ENCODE assay signal across 14 mouse cellular contexts in genomic region chr2:153564343-153564742, GRCm38 (mm10). TPM values are rescaled to one million over a fixed set of nuclear protein-coding genes. Genes with fewer than 3 reads are reported as not detected.
DNase-seq lines count a peak whose midpoint lies in the region; ATAC-seq and TF ChIP-seq lines count a peak whose summit lies in the region.
"Had no signal": no experiment of that assay in that cellular context is flagged by ENCODE, and none has a peak within 500 bp of the region (broad histone marks: within the 10 kb centered on the region; RNA-seq: fewer than 3 reads in every experiment).

No protein-coding gene starts in this region.

- peaks cover 8% of the 10 kb centered on the region for H3K4me1 ChIP-seq in heart, adult 2 months (ENCODE audit: control insufficient read depth, insufficient read depth, low read length)
- peaks cover 50% of the 10 kb centered on the region for H3K4me1 ChIP-seq in heart, embryonic 10.5 days
- peaks cover 13% of the 10 kb centered on the region for H3K4me1 ChIP-seq in lung, postnatal 0 days (ENCODE audit: insufficient read depth, low read depth, low read length)
- H3K4me1 ChIP-seq in liver, postnatal 0 days (ENCODE audit: insufficient read depth), result peaks cover 29% of the 10 kb centered on the region
- peaks cover 24% of the 10 kb centered on the region for H3K4me1 ChIP-seq in forebrain, embryonic 14.5 days (ENCODE audit: control insufficient read depth, insufficient read depth, low read length)

- no peak overlapping the region for H3K4me3 ChIP-seq in heart, adult 2 months
- H3K4me3 ChIP-seq in heart, embryonic 10.5 days, result no peak overlapping the region
- no peak overlapping the region for H3K4me3 ChIP-seq in lung, postnatal 0 days (ENCODE audit: low read depth, low read length)
- no peak overlapping the region for H3K4me3 ChIP-seq in liver, postnatal 0 days (ENCODE audit: low read depth, low read length)
- no peak overlapping the region for H3K4me3 ChIP-seq in forebrain, embryonic 14.5 days (ENCODE audit: low read depth, low read length)
- H3K4me3 ChIP-seq: limb, embryonic 15.5 days; midbrain, embryonic 10.5 days had no signal

- H3K4me2 ChIP-seq in lung, postnatal 0 days (replicated peaks; ENCODE audit: low read depth, low read length), result no peak overlapping the region
- H3K4me2 ChIP-seq in liver, postnatal 0 days (ENCODE audit: low read depth, low read length), result no peak overlapping the region
- no peak overlapping the region for H3K4me2 ChIP-seq in forebrain, embryonic 14.5 days (ENCODE audit: low read length)
- H3K4me2 ChIP-seq: heart, embryonic 11.5 days; hindbrain, embryonic 14.5 days; limb, embryonic 15.5 days had no signal

- no peaks in the 10 kb centered on the region for H3K36me3 ChIP-seq in heart, adult 2 months (ENCODE audit: control insufficient read depth, insufficient read depth, low read length)
- no peaks in the 10 kb centered on the region for H3K36me3 ChIP-seq in heart, embryonic 10.5 days
- no peaks in the 10 kb centered on the region for H3K36me3 ChIP-seq in lung, postnatal 0 days (ENCODE audit: insufficient read depth, low read length)
- H3K36me3 ChIP-seq in liver, postnatal 0 days (replicated peaks; ENCODE audit: insufficient read depth, low read length), result no peaks in the 10 kb centered on the region
- H3K36me3 ChIP-seq in forebrain, embryonic 14.5 days (ENCODE audit: control insufficient read depth, insufficient read depth, low read length), result no peaks in the 10 kb centered on the region
- H3K36me3 ChIP-seq: limb, embryonic 15.5 days; midbrain, embryonic 10.5 days had no signal

- TF ChIP-seq POLR2A in heart, adult 2 months (IDR thresholded peaks at IDR 0.05; ENCODE audit: insufficient read depth, low read depth, low read length), result no peak

- no peaks in the 10 kb centered on the region for H3K27me3 ChIP-seq in heart, adult 2 months (ENCODE audit: control insufficient read depth, insufficient read depth, low read length)
- 0 out of 2 replicates have a peak, but pooled peaks cover 5% of the 10 kb centered on the region for H3K27me3 ChIP-seq in heart, embryonic 10.5 days (ENCODE audit: insufficient read depth, poor library complexity, severe bottlenecking)
- no peaks in the 10 kb centered on the region for H3K27me3 ChIP-seq in lung, postnatal 0 days (replicated peaks; ENCODE audit: insufficient read depth, low read length)
- no peaks in the 10 kb centered on the region for H3K27me3 ChIP-seq in liver, postnatal 0 days (ENCODE audit: insufficient read depth, low read length)
- no peaks in the 10 kb centered on the region for H3K27me3 ChIP-seq in forebrain, embryonic 14.5 days (replicated peaks; ENCODE audit: control insufficient read depth, insufficient read depth, low read length)

- no peak overlapping the region for H3K27ac ChIP-seq in heart, adult 2 months
- H3K27ac ChIP-seq in heart, embryonic 10.5 days, result no peak overlapping the region
- H3K27ac ChIP-seq in lung, postnatal 0 days (ENCODE audit: low read length), result no peak overlapping the region
- H3K27ac ChIP-seq in liver, postnatal 0 days (ENCODE audit: low read depth), result no peak overlapping the region
- H3K27ac ChIP-seq in forebrain, embryonic 14.5 days (ENCODE audit: low read depth, low read length), result no peak overlapping the region
- H3K27ac ChIP-seq: hindbrain, embryonic 14.5 days; limb, embryonic 15.5 days; midbrain, embryonic 10.5 days had no signal

- intact Hi-C loops in heart, adult 2 months (cut with DNase I), result no loop called here

- no peak for TF ChIP-seq EP300 in heart, adult 2 months (IDR thresholded peaks at IDR 0.05; ENCODE audit: insufficient read depth, low read depth, low read length)
- no peak for TF ChIP-seq EP300 in lung, postnatal 0 days (IDR thresholded peaks at IDR 0.05)
- no peak for TF ChIP-seq EP300 in liver, postnatal 0 days (IDR thresholded peaks at IDR 0.05; ENCODE audit: low read depth)

- H3K9ac ChIP-seq in heart, adult 2 months (ENCODE audit: low read depth, low read length), result no peak overlapping the region
- H3K9ac ChIP-seq in lung, postnatal 0 days (replicated peaks; ENCODE audit: low read depth), result no peak overlapping the region
- no peak overlapping the region for H3K9ac ChIP-seq in liver, postnatal 0 days (replicated peaks)
- H3K9ac ChIP-seq in forebrain, embryonic 14.5 days (ENCODE audit: low read length), result no peak overlapping the region
- H3K9ac ChIP-seq: hindbrain, embryonic 14.5 days; limb, embryonic 15.5 days had no signal

- no peak for ATAC-seq in lung, postnatal 0 days
- no peak for ATAC-seq in liver, postnatal 0 days
- no peak for ATAC-seq in megakaryocyte-erythroid progenitor cell, adult 5-6 weeks (replicated peaks; ENCODE audit: low FRiP score, low TSS enrichment, poor library complexity, severe bottlenecking)
- ATAC-seq in forebrain, embryonic 14.5 days, result no peak

- peak; percentile 64 for TF ChIP-seq CTCF in heart, adult 2 months (IDR thresholded peaks at IDR 0.05)
- peak; percentile 56 for TF ChIP-seq CTCF in lung, postnatal 0 days (IDR thresholded peaks at IDR 0.05)
- TF ChIP-seq CTCF in liver, postnatal 0 days (IDR thresholded peaks at IDR 0.05; ENCODE audit: low read depth), result peak; percentile 62

- H3K79me2 ChIP-seq in heart, adult 2 months (replicated peaks; ENCODE audit: control insufficient read depth, insufficient read depth, low read length), result no peaks in the 10 kb centered on the region

- WGBS in heart, adult 2 months, result 90% methylated on average over 3 of the region's 3 CpGs
- 85% methylated on average over 3 of the region's 3 CpGs for WGBS in heart, embryonic 10.5 days
- WGBS in lung, postnatal 0 days, result 86% methylated on average over 3 of the region's 3 CpGs
- 80% methylated on average over 3 of the region's 3 CpGs for WGBS in liver, postnatal 0 days (ENCODE audit: insufficient replicate concordance)
- WGBS in forebrain, embryonic 14.5 days, result 83% methylated on average over 3 of the region's 3 CpGs

- no peak for DNase-seq in heart, adult 2 months
- no peak for DNase-seq in heart, embryonic 10.5 days (ENCODE audit: low spot score)
- no peak for DNase-seq in lung, postnatal 0 days (ENCODE audit: low spot score)
- DNase-seq in lung, postnatal 14 days, result no peak
- DNase-seq in ES-CJ7 (ENCODE audit: low read depth, low spot score), result peak; percentile 63
- DNase-seq in liver, postnatal 0 days, result no peak
- no peak for DNase-seq in forebrain, embryonic 14.5 days (ENCODE audit: low spot score)
- DNase-seq: kidney, postnatal 10 days; layer of hippocampus, postnatal 36 days had no signal

- no peaks in the 10 kb centered on the region for H3K9me3 ChIP-seq in heart, embryonic 10.5 days
- H3K9me3 ChIP-seq in lung, postnatal 0 days (ENCODE audit: low read length), result no peaks in the 10 kb centered on the region
- no peaks in the 10 kb centered on the region for H3K9me3 ChIP-seq in liver, postnatal 0 days (ENCODE audit: low read length)
- no peaks in the 10 kb centered on the region for H3K9me3 ChIP-seq in forebrain, embryonic 14.5 days (replicated peaks; ENCODE audit: control insufficient read depth, low read length)
- H3K9me3 ChIP-seq: limb, embryonic 15.5 days; midbrain, embryonic 10.5 days had no signal

RNA-seq across cellular contexts. Expression of gene Nol4l, which starts 34.6 kb away (rescaled TPM):
- 1 to 10 TPM; 3.5 to 4.4 TPM for total RNA-seq in heart, adult 2 months (2021)
- 3.9 and 4.0 TPM in 2 replicates for polyA plus RNA-seq in heart, adult 2 months (2012; rRNA removed)
- polyA plus RNA-seq in heart, embryonic 10.5 days (2016; fragmentation: Nextera tagmentation; extraction: Ambion mirVana), result 20.8 and 21.4 TPM in 2 replicates
- polyA plus RNA-seq in lung, postnatal 0 days (2015; fragmentation: Nextera tagmentation; extraction: Ambion mirVana), result 8.3 and 9.9 TPM in 2 replicates
- 1.7 and 1.9 TPM in 2 replicates for polyA plus RNA-seq in liver, postnatal 0 days (2015; fragmentation: Nextera tagmentation; extraction: Ambion mirVana)
- 10.4 and 13.8 TPM in 2 replicates for total RNA-seq in megakaryocyte-erythroid progenitor cell, adult 5-6 weeks (2014; fragmentation: Nextera tagmentation)
- 4.2 and 13.3 TPM in 2 replicates for total RNA-seq in megakaryocyte-erythroid progenitor cell, adult 5-6 weeks (2017)
- 31.4 and 42.0 TPM in 2 replicates for polyA plus RNA-seq in forebrain, embryonic 14.5 days (2014; fragmentation: Nextera tagmentation; extraction: Ambion mirVana)
